16 mouse cellular contexts compared by ENCODE assay signal in the genomic region with DNA sequence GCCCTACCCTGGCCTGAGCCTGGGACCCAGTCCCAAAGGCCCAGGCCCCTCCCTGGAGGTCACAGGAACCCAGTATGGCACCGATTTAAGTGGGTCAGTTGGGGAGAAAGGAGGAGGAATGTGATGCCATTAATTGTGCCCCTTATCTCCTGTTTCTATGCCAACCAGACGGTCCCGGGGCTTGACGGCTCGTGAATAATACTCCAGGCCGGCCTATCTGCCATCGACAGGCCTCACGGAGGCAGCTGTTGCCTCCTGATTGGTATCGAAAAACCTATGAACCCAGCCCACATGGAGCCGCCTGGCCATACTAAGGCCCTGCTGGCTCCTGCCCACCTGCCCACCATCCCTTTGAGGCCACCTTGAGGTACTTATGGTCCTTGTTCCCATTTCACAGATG. TPM values are rescaled to one million over a fixed set of nuclear protein-coding genes. Genes with fewer than 3 reads are reported as not detected.
DNase-seq lines count a peak whose midpoint lies in the region; ATAC-seq and TF ChIP-seq lines count a peak whose summit lies in the region.
"Had no signal": no experiment of that assay in that cellular context is flagged by ENCODE, and none has a peak within 500 bp of the region (broad histone marks: within the 10 kb centered on the region; RNA-seq: fewer than 3 reads in every experiment).

No protein-coding gene starts in this region.

- intact Hi-C loops in heart, postnatal 10 days (cut with DNase I): no loop called here

- 0 out of 2 replicates have a peak overlapping the region, but pooled peaks have one; percentile 1 for H3K4me2 ChIP-seq in stomach, embryonic 15.5 days
- no peak overlapping the region for H3K4me2 ChIP-seq in stomach, postnatal 0 days (replicated peaks; ENCODE audit: low read depth)
- peak overlapping the region; percentile 97 for H3K4me2 ChIP-seq in liver, embryonic 12.5 days
- no peak overlapping the region for H3K4me2 ChIP-seq in stomach, embryonic 16.5 days (ENCODE audit: low read depth, low read length)
- H3K4me2 ChIP-seq: forebrain, embryonic 12.5 days; midbrain, embryonic 12.5 days had no signal

- peak; percentile 92 for DNase-seq in heart, embryonic 10.5 days (ENCODE audit: low spot score)
- no peak for DNase-seq in heart, postnatal 10 days
- DNase-seq in stomach, postnatal 0 days (ENCODE audit: low spot score): no peak
- DNase-seq in lung, postnatal 10 days: no peak
- no peak for DNase-seq in B cell, adult 2 months
- DNase-seq: gastrocnemius, postnatal 10 days; kidney, postnatal 36 days; lung, adult 18-20 months; right cerebral cortex, postnatal 25 days; thymus, postnatal 25 days had no signal

- no peak overlapping the region for H3K9ac ChIP-seq in stomach, embryonic 15.5 days
- no peak overlapping the region for H3K9ac ChIP-seq in stomach, postnatal 0 days (ENCODE audit: low read length)
- peak overlapping the region; percentile 98 for H3K9ac ChIP-seq in liver, embryonic 12.5 days
- H3K9ac ChIP-seq in stomach, embryonic 16.5 days (ENCODE audit: low read length): 0 out of 2 replicates have a peak overlapping the region, but pooled peaks have one; percentile 28
- H3K9ac ChIP-seq: forebrain, embryonic 12.5 days; midbrain, embryonic 12.5 days had no signal

- 44% methylated on average over 10 of the region's 10 CpGs for WGBS in heart, embryonic 10.5 days
- 58% methylated on average over 10 of the region's 10 CpGs for WGBS in stomach, embryonic 15.5 days
- 66% methylated on average over 10 of the region's 10 CpGs for WGBS in stomach, postnatal 0 days
- WGBS in liver, embryonic 12.5 days (ENCODE audit: insufficient replicate concordance): 17% methylated on average over 10 of the region's 10 CpGs
- 64% methylated on average over 10 of the region's 10 CpGs for WGBS in stomach, embryonic 16.5 days

- H3K27me3 ChIP-seq in heart, embryonic 10.5 days (ENCODE audit: insufficient read depth, poor library complexity, severe bottlenecking): 0 out of 2 replicates have a peak, but pooled peaks cover 11% of the 10 kb centered on the region
- H3K27me3 ChIP-seq in stomach, embryonic 15.5 days (replicated peaks): no peaks in the 10 kb centered on the region
- H3K27me3 ChIP-seq in stomach, postnatal 0 days (ENCODE audit: control insufficient read depth, insufficient read depth, low read length): no peaks in the 10 kb centered on the region
- H3K27me3 ChIP-seq in liver, embryonic 12.5 days (replicated peaks): no peaks in the 10 kb centered on the region
- no peaks in the 10 kb centered on the region for H3K27me3 ChIP-seq in stomach, embryonic 16.5 days (ENCODE audit: control insufficient read depth, insufficient read depth, low read length)

- peaks cover 92% of the 10 kb centered on the region for H3K4me1 ChIP-seq in heart, embryonic 10.5 days
- H3K4me1 ChIP-seq in stomach, embryonic 15.5 days: peaks cover 51% of the 10 kb centered on the region
- H3K4me1 ChIP-seq in stomach, postnatal 0 days (replicated peaks; ENCODE audit: control insufficient read depth, insufficient read depth): peaks cover 7% of the 10 kb centered on the region; the same call in 1 of the 2 replicates
- H3K4me1 ChIP-seq in liver, embryonic 12.5 days: peaks cover 78% of the 10 kb centered on the region
- H3K4me1 ChIP-seq in stomach, embryonic 16.5 days (ENCODE audit: control insufficient read depth, insufficient read depth, low read length): peaks cover 51% of the 10 kb centered on the region

- peak; percentile 11; the same call in 1 of the 2 replicates for ATAC-seq in stomach, embryonic 15.5 days (ENCODE audit: insufficient read depth, low FRiP score, low read depth)
- ATAC-seq in stomach, postnatal 0 days (ENCODE audit: low FRiP score, low TSS enrichment): no peak
- ATAC-seq in liver, embryonic 12.5 days: peak; percentile 75
- ATAC-seq in stomach, embryonic 16.5 days (ENCODE audit: insufficient read depth, low FRiP score): no peak

- H3K9me3 ChIP-seq in heart, embryonic 10.5 days: no peaks in the 10 kb centered on the region
- H3K9me3 ChIP-seq in stomach, embryonic 15.5 days: no peaks in the 10 kb centered on the region
- H3K9me3 ChIP-seq in stomach, postnatal 0 days (ENCODE audit: control insufficient read depth, low read length): no peaks in the 10 kb centered on the region
- H3K9me3 ChIP-seq in liver, embryonic 12.5 days (replicated peaks): no peaks in the 10 kb centered on the region
- H3K9me3 ChIP-seq in stomach, embryonic 16.5 days (replicated peaks; ENCODE audit: control insufficient read depth, low read length): no peaks in the 10 kb centered on the region
- H3K9me3 ChIP-seq: forebrain, embryonic 12.5 days; midbrain, embryonic 12.5 days had no signal

- peak overlapping the region; percentile 95; the same call in 1 of the 2 replicates for H3K27ac ChIP-seq in heart, embryonic 10.5 days
- peak overlapping the region; percentile 32; the same call in 1 of the 2 replicates for H3K27ac ChIP-seq in stomach, embryonic 15.5 days
- H3K27ac ChIP-seq in stomach, postnatal 0 days (replicated peaks): no peak overlapping the region
- H3K27ac ChIP-seq in liver, embryonic 12.5 days: peak overlapping the region; percentile 97
- no peak overlapping the region for H3K27ac ChIP-seq in stomach, embryonic 16.5 days (ENCODE audit: low read length)
- H3K27ac ChIP-seq: forebrain, embryonic 12.5 days; left cerebral cortex, adult 2 months; midbrain, embryonic 12.5 days had no signal

- no peak overlapping the region for H3K4me3 ChIP-seq in heart, embryonic 10.5 days
- no peak overlapping the region for H3K4me3 ChIP-seq in stomach, embryonic 15.5 days (replicated peaks)
- no peak overlapping the region for H3K4me3 ChIP-seq in stomach, postnatal 0 days (ENCODE audit: low read depth, low read length)
- peak overlapping the region; percentile 96 for H3K4me3 ChIP-seq in liver, embryonic 12.5 days
- no peak overlapping the region for H3K4me3 ChIP-seq in stomach, embryonic 16.5 days (replicated peaks; ENCODE audit: low read length)
- H3K4me3 ChIP-seq: forebrain, embryonic 12.5 days; left cerebral cortex, adult 2 months; midbrain, embryonic 12.5 days had no signal

- TF ChIP-seq EP300 in stomach, postnatal 0 days (optimal IDR thresholded peaks at IDR 0.05): no peak

- H3K36me3 ChIP-seq in heart, embryonic 10.5 days: peaks cover 17% of the 10 kb centered on the region
- no peaks in the 10 kb centered on the region for H3K36me3 ChIP-seq in stomach, embryonic 15.5 days
- no peaks in the 10 kb centered on the region for H3K36me3 ChIP-seq in stomach, postnatal 0 days (ENCODE audit: control insufficient read depth, insufficient read depth, low read length)
- peaks cover 73% of the 10 kb centered on the region for H3K36me3 ChIP-seq in liver, embryonic 12.5 days
- H3K36me3 ChIP-seq in stomach, embryonic 16.5 days (ENCODE audit: control insufficient read depth, insufficient read depth, low read length): no peaks in the 10 kb centered on the region
- H3K36me3 ChIP-seq: forebrain, embryonic 12.5 days; midbrain, embryonic 12.5 days had no signal

- TF ChIP-seq CTCF in stomach, postnatal 0 days (IDR thresholded peaks at IDR 0.05; ENCODE audit: low read depth): no peak

RNA-seq across cellular contexts. Expression of a gene that starts 5.0 kb away (rescaled TPM):
- 5.7 and 12.8 TPM in 2 replicates for polyA plus RNA-seq in heart, embryonic 10.5 days (2016; fragmentation: Nextera tagmentation; extraction: Ambion mirVana)
- total RNA-seq in heart, postnatal 10 days (2021): 10 to 100 TPM; 35.3 to 38.0 TPM
- 5.6 and 5.7 TPM in 2 replicates for polyA plus RNA-seq in stomach, embryonic 15.5 days (2015; fragmentation: Nextera tagmentation; extraction: Ambion mirVana)
- polyA plus RNA-seq in stomach, postnatal 0 days (2015; fragmentation: Nextera tagmentation; extraction: Ambion mirVana): 2.3 and 2.8 TPM in 2 replicates
- 27.6 and 28.4 TPM in 2 replicates for polyA plus RNA-seq in liver, embryonic 12.5 days (2016; fragmentation: Nextera tagmentation; extraction: Ambion mirVana)
- polyA plus RNA-seq in stomach, embryonic 16.5 days (2015; fragmentation: Nextera tagmentation; extraction: Ambion mirVana): 2.0 and 2.1 TPM in 2 replicates

Comparison
In these comparisons a context has a peak if more than half of its experiments do, and no peak if none do; other contexts are left out.
1. H3K27ac ChIP-seq: peak in heart, embryonic 10.5 days (single experiment), stomach, embryonic 15.5 days (single experiment) and liver, embryonic 12.5 days (single experiment); none in stomach, postnatal 0 days (single experiment) and stomach, embryonic 16.5 days (single experiment).
2. ATAC-seq: peak in stomach, embryonic 15.5 days (single experiment) and liver, embryonic 12.5 days (single experiment); none in stomach, postnatal 0 days (single experiment) and stomach, embryonic 16.5 days (single experiment).
3. H3K4me2 ChIP-seq: peak in stomach, embryonic 15.5 days (single experiment) and liver, embryonic 12.5 days (single experiment); none in stomach, postnatal 0 days (single experiment) and stomach, embryonic 16.5 days (single experiment).
4. H3K9ac ChIP-seq: peak in liver, embryonic 12.5 days (single experiment) and stomach, embryonic 16.5 days (single experiment); none in stomach, embryonic 15.5 days (single experiment) and stomach, postnatal 0 days (single experiment).